Mouse (Mus musculus): Measurements from ENCODE around the gene Actrt2. TPM values are rescaled to one million over a fixed set of nuclear protein-coding genes. Genes with fewer than 3 reads are reported as not detected.

Gene Actrt2
- total RNA-seq, 2 experiments from 2014 or later, result not detected

DNA sequence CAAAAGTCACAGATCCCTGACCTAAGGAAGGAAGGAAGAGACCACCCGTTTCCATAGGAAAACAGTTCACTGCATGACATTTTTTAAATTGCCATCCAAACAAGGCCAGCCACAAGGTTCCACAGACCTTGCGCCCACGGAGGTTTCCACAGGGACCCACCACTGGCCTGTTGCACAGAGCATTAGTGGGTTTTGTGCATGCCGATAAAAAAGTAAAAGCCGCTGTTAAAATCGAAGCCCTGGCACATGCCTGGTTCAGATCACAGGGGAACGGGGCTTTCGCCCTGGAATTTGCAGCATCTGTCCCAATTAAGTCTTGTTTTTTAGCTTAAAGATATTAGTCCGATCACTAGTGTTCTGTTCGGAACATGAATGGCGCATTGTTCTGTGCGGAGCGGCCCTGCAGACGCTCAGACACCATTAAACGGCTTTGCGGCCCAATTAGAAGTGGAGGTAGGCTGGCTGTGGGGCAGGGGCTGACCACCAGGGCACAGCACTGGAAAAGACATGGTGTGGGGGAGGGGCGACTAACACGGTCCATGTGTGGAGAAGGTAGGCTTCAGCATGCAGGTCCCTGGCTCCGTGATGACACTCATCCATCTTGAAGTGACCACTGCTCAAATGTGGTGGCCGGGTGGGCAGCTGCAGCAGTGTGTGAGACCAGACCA lies 25.8 kb upstream of the Actrt2 start:
- intact Hi-C loops (cut with DNase I), result no loop called here
- DNase-seq, result no peak

DNA sequence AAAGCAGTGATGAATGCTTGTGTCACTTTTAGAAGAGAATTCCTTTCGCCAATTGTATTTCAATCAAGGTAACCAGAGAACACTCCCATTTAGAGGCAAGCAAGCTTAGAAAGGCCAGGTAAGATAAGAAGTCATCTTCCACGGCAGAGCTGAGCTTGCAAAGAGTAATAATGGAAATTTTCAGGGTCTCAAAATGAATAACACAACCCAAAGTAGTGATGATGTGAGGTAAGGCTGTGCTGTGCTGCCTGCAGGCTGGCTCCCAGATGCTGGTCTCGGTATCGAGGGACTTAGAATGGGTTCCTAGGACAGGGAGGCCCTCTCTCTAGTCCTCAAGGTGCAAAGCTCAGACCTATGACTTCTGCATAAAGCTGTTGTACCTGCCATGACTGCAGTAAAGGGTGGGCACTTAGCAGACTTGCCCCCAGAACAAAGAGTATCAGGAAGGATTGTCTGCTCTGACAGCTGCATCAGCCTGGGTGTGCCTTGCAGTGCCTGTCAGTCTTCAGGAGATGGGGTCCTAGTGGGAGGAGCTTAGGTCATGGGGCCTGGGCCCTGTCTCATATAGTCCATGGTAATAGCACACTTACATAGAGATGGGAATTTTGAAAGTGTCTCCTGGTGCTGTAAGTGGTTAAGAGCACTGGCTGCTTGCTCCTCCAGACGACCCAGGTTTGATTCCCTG lies 15.5 kb upstream of the Actrt2 start:
- intact Hi-C loops (cut with DNase I), result no loop called here
- DNase-seq, result no peak

DNA sequence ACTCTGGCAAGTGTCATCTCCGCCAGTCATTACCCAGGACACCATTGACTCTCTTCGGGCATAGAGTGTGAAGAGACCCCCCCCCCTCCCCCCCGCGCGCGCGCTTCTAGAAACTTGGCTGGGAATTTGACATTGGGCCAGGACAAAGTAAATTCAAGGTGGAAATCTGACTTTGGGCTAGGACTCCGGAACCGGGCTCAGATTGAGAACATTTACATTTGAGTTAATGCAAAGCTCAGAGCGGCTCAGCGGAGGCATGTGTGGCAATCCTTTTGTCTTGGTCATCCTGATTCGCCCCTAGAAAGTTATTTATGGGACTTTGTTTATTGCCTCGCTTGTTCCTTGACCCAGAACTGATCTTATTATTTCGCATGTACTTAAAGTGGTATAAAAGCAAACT lies 14.6 kb upstream of the Actrt2 start:
- DNase-seq, result no peak
- intact Hi-C loops (cut with DNase I), result no loop called here

DNA sequence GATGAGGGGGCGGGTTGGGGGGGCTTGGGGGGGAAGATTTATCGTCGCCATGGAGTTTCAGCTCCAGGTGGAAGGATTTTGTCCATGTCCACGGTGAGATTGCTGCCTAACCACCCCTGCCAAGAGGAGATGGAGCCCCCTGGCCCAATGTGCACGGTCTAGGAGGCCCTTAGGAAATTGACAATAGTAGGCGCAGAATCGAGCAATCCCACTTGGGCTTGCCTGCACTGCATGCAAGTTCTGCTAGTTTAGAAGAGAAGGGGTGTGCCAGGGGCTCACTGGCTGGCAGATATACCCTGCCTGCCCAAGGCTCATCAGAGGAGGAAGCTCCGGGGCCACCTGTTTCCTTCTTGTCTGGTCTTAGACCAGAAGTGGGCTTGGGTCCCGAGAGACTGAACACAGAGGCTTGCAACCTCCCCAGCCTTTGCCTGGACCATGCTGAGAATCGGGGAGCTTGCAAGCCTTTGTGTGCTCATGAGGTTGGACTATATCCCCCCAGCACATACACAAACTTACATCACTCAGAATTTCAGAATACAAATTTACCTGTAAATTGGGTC lies 7.9 kb upstream of the Actrt2 start:
- intact Hi-C loops (cut with DNase I), result loop anchor here (2.0 to 5.0 kb wide), 2 partner anchors 228 to 347 kb away; no protein-coding TSS in a partner anchor
- DNase-seq, result no peak

DNA sequence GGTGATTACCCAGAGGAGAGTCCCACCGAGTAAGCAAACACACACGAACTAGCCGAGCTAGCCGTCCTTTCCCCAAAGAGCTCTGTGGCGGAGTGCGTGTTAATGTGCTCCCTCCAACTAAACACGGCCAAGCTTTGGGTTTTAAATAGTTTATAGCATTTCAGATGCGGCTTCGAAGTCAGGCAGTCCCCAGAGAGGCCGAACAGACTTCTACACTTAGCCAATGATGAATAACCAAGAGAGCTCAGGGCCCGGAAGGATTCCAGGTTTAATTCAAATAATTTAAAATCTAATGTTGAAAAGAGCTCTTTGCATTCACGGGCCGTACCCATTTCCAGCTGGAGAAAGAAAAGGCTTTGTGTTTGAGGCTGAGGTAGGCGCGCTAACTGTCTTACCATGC lies 7.3 kb upstream of the Actrt2 start:
- intact Hi-C loops (cut with DNase I), result loop anchor here (2.0 to 5.0 kb wide), 2 partner anchors 228 to 346 kb away; no protein-coding TSS in a partner anchor
- no peak for DNase-seq

DNA sequence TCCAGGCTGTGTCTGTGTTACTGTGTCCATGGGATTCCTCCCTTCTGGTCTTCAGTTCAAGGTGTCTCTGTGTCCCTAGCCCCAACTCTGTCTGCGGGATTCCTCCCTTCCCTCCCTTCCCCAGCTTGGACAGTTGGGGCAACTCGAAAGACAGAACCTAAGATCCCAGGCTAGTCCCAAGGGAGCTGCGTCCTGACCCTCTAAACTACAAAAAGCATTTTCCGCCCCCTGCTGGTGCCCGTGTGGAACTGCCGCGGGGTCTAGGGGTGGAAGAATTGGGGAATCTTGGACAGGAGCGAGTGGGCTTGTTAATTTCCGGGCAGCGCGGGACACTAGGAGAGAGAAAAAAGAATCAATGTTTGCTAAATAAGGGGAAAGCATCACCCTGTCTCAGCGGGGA lies 6.9 kb upstream of the Actrt2 start:
- peak; percentile 65 to 80 for DNase-seq
- intact Hi-C loops (cut with DNase I), result loop anchor here (2.0 kb wide), 1 partner anchor 346 kb away; no protein-coding TSS in a partner anchor

DNA sequence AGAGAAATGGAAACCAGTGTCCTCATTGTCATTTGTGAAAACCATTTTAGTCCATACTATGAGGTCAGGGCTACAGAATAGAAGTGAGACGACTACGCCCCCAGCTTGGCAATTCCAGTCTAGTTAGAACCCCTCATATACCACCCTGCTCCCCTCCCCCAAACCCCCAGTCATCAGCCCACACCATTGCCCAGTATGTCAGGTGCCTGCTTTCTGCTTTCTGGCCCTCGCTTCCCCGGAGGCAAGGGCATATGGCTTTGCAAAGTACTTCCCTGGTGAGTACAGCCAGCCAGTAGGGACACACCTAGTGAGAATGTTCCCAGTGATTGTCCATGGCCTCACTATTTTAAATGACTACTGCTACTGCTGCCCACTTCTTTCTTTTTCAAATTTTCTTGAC lies 6.3 kb upstream of the Actrt2 start:
- intact Hi-C loops (cut with DNase I), result loop anchor here (2.0 kb wide), 1 partner anchor 345 kb away; no protein-coding TSS in a partner anchor
- no peak for DNase-seq

DNA sequence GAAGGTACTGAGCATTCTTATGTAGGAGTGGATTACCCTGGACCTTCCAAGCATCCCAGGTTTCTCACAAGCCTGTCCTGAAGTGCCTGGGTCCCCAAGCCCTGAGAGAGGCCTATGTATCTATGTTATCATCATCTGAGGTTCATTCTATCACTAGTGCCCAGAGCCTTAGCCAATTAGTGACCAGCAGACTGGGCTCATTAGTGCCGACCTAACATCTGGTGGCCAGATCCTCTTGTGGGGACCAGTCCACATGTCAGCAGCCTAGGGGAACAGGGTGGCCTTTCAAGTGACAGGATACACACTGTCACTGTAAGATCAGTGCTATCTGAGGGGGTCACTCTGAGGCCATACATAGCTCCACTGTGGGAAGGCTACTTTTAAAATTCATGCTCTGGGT lies 4.4 kb upstream of the Actrt2 start:
- intact Hi-C loops (cut with DNase I), result no loop called here
- no peak for DNase-seq

DNA sequence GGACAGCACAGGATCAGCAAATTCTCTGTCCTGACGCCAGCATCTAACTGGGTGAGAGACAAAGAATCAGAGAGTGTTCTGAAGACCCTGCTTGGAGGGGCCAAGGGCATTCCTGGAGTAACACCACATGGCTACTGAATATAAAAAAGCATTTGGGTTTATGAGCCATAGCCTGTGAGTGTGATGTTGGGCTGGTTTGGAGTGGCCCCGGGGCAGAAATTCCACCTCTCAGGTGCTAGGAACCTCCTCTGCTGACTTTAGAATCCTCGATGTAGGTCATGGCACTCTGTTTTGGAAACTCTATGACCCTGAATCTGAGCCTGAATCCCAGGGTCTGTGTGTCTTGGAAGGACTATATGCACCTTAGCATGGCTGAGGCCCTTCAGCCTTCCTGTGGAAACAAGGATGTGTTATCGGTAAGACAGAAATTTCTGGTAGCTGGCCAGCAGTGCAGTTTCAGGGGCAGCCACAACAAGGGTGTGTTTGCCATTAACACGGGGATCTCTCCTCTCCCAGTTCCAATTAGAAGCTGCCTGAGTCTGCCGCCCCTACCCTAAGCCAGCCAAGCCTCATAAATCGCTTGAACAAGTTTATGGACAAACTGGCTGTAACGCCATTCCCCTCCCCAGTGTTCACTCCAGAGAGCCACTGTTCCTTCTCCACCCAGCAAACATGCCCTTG lies 3.7 kb upstream of the Actrt2 start:
- intact Hi-C loops (cut with DNase I), result no loop called here

DNA sequence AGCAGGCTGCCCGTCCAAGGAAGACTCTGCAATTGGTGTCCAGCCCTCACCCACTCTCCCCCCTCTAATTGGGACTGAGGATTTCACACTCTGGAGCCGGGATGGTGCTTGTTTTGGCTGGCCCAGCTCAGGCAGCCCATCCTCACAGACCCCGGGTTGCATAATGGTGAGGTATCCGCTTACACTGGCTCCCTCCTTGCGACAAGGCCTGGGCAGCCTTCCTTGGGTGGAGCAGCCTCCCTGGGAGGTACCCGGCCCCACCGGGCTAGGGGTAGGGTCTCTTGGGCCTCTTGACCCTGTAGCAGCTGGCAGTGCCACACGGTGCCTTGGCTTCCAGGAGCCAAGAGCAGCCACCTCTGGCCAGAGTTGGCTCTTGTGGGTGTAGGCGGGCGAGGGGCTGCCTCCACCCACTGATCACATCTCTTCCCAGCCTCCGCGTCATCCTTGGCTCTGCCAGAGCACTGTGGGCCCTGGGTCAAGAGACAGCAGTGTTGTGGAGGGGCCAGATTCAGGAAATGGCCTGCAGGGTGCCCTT lies 4.9 kb downstream of the Actrt2 start:
- intact Hi-C loops (cut with DNase I), result no loop called here
- no peak for DNase-seq

More for the DNA sequence above, 3.7 kb upstream of the Actrt2 start:
- no peak for DNase-seq

DNA sequence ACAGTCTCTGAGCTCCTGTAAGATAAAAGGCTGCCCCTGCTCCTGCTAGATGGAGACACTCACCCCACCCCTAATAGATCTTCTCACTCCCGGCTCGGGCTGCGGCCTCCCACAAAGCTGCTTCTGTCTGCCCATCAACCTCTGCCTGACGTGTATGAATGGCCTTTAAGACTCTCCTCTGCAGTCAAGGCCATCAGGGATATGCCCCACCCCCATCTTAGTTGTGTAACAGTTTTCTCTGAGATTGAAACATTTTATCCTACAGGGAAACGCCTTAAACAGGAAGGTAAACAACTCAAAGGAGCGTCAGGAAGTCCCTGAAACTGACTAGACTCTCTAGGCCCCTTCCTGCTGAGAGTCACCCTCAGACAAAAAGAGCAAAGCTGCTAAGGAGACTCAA lies 6.4 kb downstream of the Actrt2 start:
- DNase-seq, result no peak
- intact Hi-C loops (cut with DNase I), result no loop called here

DNA sequence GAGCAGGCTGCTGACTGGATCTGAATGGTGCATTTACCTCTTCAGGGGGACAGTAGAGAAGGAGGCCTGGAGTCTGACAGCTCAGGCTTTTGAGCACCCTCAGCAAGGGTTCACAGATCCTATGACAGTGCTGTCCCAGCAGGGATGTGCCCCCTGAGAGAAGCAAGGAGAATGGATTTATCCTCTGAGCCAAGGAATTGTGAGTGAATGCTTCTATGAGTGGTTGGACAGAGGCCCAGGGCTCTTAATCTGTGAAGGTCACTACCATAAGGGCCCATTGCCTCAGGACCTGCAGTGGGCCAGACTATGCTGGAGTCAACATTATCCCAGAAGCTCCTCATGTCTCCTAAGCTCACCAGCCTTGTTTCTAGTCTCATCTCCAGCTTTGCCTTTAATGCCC lies 7.6 kb downstream of the Actrt2 start:
- intact Hi-C loops (cut with DNase I), result no loop called here
- peak in 1 of 2 experiments; percentile 15 for DNase-seq

DNA sequence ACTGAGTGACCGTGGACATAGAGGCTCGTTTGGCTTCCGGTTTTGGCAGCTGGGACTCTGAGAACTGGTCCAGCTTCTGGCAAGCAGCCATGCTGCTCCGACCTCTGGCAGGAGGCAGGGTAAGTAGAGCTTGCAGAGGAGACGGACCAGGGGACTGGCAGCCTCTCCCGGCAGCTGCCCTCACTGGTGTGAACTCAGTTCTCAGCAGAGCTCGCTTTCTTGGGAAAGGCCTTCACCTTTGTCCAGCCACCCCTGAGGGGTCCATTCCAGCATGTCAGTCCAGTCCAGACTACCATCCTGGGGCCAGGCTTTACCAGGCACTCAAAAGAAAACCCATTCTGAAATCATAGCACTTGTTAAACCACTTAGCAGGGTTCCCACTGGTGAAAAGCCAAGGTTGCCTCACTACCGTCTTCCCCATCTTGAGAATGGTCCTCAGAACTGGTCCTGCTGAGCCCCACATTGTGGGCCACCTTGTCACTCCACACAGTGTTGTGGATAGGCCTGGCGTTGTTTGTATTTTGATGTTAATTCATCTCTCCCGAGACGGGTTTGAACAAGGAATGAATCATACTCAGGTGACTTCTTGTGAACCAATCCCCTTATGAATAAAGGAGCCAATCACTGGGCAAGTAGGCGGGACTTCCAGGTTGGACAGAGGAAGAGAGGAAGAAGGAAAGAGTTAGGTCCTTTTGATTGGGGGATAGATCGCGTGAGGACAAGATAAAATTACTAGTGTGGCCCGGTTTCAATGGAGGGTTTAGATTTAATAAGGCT lies 12.3 kb downstream of the Actrt2 start:
- intact Hi-C loops (cut with DNase I), result no loop called here
- DNase-seq, result peak; percentile 34 to 52

DNA sequence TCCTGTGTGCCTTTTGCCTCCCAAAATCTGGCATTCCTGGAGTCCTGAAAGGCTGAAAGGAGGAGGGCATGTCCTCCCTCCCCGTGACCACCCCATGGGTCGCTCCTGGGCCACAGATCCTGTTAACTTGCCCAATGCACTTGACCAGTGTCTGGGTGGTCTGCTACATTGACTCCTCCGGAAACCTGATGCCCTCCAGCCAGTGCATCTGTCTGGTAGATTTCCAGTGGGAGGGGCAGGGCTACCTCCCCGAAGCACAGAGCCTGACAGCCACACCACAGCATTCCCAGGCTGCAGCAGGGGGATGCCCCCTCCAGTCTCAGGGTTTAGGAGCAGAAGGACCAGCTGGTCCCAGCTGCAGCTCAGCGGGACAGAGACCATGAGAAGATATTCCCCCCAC lies 15.2 kb downstream of the Actrt2 start:
- intact Hi-C loops (cut with DNase I), result no loop called here
- DNase-seq, result no peak

DNA sequence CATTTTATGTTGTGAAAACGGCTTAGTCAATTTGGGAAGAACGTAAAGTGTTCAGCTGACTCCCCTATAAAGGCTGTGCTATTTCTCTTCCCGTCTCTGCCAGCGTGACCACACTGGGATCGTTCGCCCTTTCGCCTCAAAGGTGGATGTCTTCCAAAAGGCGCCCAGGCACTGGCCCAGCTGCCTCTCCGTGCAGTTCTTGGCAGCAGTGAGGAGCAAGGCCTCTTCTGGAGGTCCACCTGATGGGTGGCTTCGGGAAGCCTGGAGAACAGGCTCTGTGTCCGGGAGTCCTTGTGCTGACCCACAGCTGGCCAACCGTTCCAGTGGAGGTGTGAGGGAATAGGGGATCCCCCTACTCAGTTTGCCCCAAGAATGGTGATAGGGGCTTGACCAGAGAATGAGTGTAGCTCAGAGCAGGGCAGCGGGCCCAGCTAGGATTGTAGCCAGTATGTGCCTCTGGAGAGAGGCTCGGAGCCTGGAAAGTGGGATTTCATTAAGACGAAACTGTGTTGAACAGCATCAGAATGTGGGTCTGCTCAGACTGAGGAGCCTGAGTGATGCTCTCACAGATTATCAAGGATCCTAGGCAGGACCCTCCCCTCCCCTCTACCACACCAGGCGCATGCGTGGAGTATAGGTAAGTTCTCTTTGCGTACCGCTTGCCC lies 18.5 kb downstream of the Actrt2 start:
- DNase-seq, result peak; percentile 67 to 80
- intact Hi-C loops (cut with DNase I), result no loop called here

DNA sequence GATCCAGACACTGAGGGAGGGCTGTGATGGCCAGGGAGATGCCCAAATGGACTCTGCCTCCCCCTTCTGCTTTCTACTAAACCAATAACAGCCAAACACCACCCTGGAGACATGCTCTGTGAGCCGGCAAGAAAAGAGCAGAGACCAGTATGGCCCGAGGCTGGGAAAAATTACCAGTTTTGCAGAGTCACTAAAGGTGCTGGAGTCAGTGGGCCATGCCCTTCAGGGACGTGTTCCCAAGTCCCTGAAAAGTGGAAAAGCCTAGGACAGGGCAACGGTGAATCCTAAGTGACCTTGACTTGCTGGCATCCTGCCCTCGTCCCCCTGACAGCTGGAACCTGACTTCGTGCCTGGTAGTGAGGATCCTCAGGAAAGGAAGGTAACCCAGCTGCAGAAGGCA lies 25.2 kb downstream of the Actrt2 start:
- intact Hi-C loops (cut with DNase I), result no loop called here
- DNase-seq, result no peak

DNA sequence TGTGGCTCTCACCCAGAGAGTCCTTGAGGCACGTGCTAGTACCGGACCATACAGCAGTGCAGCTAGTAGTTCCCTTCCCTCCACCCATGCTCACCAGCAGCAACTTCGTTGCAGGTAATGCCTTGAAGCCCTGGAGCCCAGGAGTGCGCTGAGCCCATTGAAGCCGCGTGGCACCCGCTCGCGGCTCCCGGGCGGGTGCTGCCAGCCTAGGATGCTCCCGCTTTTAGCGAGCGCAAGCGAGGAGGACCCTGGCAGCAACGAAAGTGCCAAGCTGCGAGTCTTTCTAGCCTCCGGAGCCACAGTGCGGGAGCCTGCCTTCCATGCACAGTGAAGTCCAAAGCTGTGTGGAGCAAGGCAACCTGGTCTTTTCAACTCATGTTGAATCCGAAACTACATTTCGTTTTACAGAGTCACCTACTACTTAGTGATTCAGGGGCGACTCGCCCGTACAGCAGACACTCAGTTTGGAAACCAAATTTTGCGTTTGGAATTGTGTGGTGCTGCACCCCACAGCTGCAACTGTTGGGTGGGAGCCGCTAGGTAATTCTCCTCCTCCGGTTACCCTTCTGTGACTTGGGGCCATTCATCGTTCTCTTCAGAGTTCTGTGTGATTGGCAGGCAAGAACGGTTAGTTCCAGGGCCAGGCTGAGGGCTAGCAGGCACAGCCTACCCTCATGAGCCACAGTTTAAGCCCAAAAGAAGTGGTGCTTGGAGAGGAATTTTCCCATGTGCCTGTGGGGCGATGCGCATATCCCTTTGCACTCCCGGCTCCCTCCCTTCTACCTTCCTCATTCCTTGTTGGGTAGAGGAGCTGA lies 26.2 kb downstream of the Actrt2 start:
- no peak for DNase-seq
- intact Hi-C loops (cut with DNase I), result no loop called here

DNA sequence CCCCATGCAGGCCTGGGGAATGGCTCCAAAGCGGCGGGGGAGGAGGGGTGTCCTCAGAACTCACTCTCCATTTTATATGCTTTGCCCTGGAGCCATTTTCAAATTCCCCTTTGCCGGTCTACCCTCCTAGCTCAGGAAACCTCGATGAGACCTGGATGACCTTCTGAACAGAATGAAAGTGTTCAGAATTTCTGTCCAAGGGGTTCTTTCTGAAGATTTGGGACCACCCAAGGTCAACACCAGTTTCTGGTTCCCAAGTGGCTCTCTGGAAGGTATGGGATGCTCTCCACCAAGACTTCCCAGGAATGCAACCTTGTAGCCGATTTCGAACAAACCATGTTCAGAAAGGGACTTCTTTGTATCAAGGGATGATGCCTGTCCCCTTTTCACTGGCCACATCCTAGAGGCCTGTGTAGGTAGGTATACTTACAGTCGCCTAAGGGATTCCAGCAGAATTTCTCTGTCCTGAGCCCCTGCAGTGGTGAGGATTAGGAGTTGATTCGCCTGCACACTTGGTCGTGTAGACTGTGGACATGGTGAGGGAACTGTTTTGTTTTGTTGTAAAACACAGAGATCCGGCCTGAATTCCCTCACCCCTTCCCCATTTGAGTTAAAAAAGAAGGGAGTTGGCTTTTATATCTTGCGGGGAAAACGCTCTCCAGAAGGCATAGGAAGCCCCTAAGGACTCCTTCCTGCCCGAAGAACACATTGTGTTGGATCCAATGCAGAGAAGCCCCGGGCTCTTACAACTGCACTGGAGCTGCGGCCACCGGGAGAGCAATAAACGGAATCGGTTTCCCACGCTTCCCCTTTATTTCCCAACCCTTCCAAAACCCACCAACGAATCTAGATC lies 27.0 kb downstream of the Actrt2 start:
- DNase-seq, result no peak
- intact Hi-C loops (cut with DNase I), result no loop called here

Data from heart, postnatal 14 days (tissue).